Mouse (Mus musculus) intestine, embryonic 16.5 days (tissue): Measurements from ENCODE around the gene Clptm1. TPM values are rescaled to one million over a fixed set of nuclear protein-coding genes. Genes with fewer than 3 reads are reported as not detected.

ENCODE experiments used
- ATAC-seq: fragments of 200-750 bp; cut with Nextera tagmentation; 2 replicates; pipeline ENCODE4 v1.8.0; 2017; ENCODE audit warnings: moderate TSS enrichment, moderate library complexity
- H3K27ac ChIP-seq: fragments of 300-500 bp; sonication (generic); 2 replicates; pipeline ENCODE4 v1.5.1; 2014; ENCODE audit warnings: mild to moderate bottlenecking, low read length
- H3K27me3 ChIP-seq: fragments of 300-500 bp; sonication (generic); replicated peaks from 2 replicates; pipeline ENCODE4 v1.6.1; 2014; ENCODE audit warnings: low read length, control low read depth, mixed read lengths; ENCODE audit not compliant: control insufficient read depth, insufficient read depth
- H3K36me3 ChIP-seq: fragments of 300-500 bp; sonication (generic); 2 replicates; pipeline ENCODE4 v1.6.1; 2014; ENCODE audit warnings: low read length, control low read depth; ENCODE audit not compliant: control insufficient read depth, insufficient read depth
- H3K4me1 ChIP-seq: fragments of 300-500 bp; sonication (generic); 2 replicates; pipeline ENCODE4 v1.6.1; 2014; ENCODE audit warnings: low read length, control low read depth, mixed read lengths; ENCODE audit not compliant: control insufficient read depth, insufficient read depth
- H3K4me2 ChIP-seq: fragments of 300-500 bp; sonication (generic); 2 replicates; pipeline ENCODE4 v1.6.1; 2014; ENCODE audit warnings: low read depth, low read length, control low read depth
- H3K4me3 ChIP-seq: fragments of 300-500 bp; sonication (generic); 2 replicates; pipeline ENCODE4 v1.5.1; 2014; ENCODE audit warnings: mild to moderate bottlenecking, low read length
- H3K9ac ChIP-seq: fragments of 300-500 bp; sonication (generic); 2 replicates; pipeline ENCODE4 v1.6.1; 2014; ENCODE audit warnings: low read depth, low read length
- H3K9me3 ChIP-seq: fragments of 300-500 bp; sonication (generic); 2 replicates; pipeline ENCODE4 v1.6.1; 2016; ENCODE audit warnings: low read length, control low read depth; ENCODE audit not compliant: control insufficient read depth
- WGBS: fragments of 180-500 bp; shearing (Covaris S2); extraction: QIAGEN DNeasy Blood & Tissue Kit; methylation state at CpG from one replicate; pipeline ENCODE4 v1.1.7; 2014; 5-methylcytosine and 5-hydroxymethylcytosine counted together
- polyA plus RNA-seq: library from polyadenylated mRNA; unstranded; fragments of >200 nt; fragmentation: Nextera tagmentation; extraction: Ambion mirVana; gene quantifications from 2 replicates; pipeline ENCODE4 v1.2.1, GENCODE M21; 2015

Clptm1 gene
- polyA plus RNA-seq, 1 experiment from 2014 or later = 70.5 TPM

GRCm38 (mm10) chr7:19700299-19701068, 35.7 kb upstream of the Clptm1 start:
- Histone ChIP-seq H3K4me1 (peaks cover 38% of the 10 kb centered on the region), H3K4me3 (no peak overlapping the region), H3K4me2 (peak overlapping the region; percentile 30; the same call in 1 of the 2 replicates), H3K27ac (peak overlapping the region; percentile 83), H3K27me3 (no peaks in the 10 kb centered on the region), H3K9ac (peak overlapping the region; percentile 42; the same call in 1 of the 2 replicates), H3K9me3 (no peaks in the 10 kb centered on the region; the same call in 1 of the 2 replicates), H3K36me3 (peaks cover 8% of the 10 kb centered on the region; the same call in 1 of the 2 replicates)
- WGBS = 48% methylated on average over 12 of the region's 12 CpGs
- ATAC-seq = peak; percentile 57

GRCm38 (mm10) chr7:19699827-19700148, 35.0 kb upstream of the Clptm1 start:
- Histone ChIP-seq H3K4me1 (peaks cover 40% of the 10 kb centered on the region), H3K27me3 (no peaks in the 10 kb centered on the region), H3K9ac (no peak overlapping the region), H3K36me3 (peaks cover 8% of the 10 kb centered on the region; the same call in 1 of the 2 replicates), H3K9me3 (no peaks in the 10 kb centered on the region; the same call in 1 of the 2 replicates), H3K4me2 (no peak overlapping the region), H3K27ac (peak overlapping the region; percentile 83; the same call in 1 of the 2 replicates), H3K4me3 (no peak overlapping the region)
- 84% methylated on average over 4 of the region's 4 CpGs for WGBS
- no peak for ATAC-seq

- H3K27me3 ChIP-seq = no peaks in the 10 kb centered on the region
- ATAC-seq = no peak
- 5% methylated on average over 20 of the region's 20 CpGs for WGBS
- H3K36me3 ChIP-seq = peaks cover 8% of the 10 kb centered on the region; the same call in 1 of the 2 replicates
- peak within 1 kb of the TSS; percentile 83; the same call in 1 of the 2 replicates for H3K27ac ChIP-seq
- H3K9ac ChIP-seq = peak within 1 kb of the TSS; percentile 60
- H3K4me2 ChIP-seq = peak within 1 kb of the TSS; percentile 59
- no peaks in the 10 kb centered on the region; the same call in 1 of the 2 replicates for H3K9me3 ChIP-seq
- peak within 1 kb of the TSS; percentile 37 for H3K4me3 ChIP-seq
- peaks cover 45% of the 10 kb centered on the region for H3K4me1 ChIP-seq
Measured at GRCm38 (mm10) chr7:19698907-19699826, 34.3 kb upstream of the Clptm1 start, which contains the start of gene Apoe. Gene Apoe, minus strand, starts transcription at chr7:19699188.

GRCm38 (mm10) chr7:19697949-19698906, 33.4 kb upstream of the Clptm1 start:
- Histone ChIP-seq H3K9ac (peak overlapping the region; percentile 60), H3K27ac (no peak overlapping the region), H3K4me1 (peaks cover 54% of the 10 kb centered on the region), H3K36me3 (peaks cover 8% of the 10 kb centered on the region; the same call in 1 of the 2 replicates), H3K4me3 (peak overlapping the region; percentile 37), H3K9me3 (no peaks in the 10 kb centered on the region; the same call in 1 of the 2 replicates), H3K27me3 (no peaks in the 10 kb centered on the region), H3K4me2 (peak overlapping the region; percentile 59)
- no peak for ATAC-seq
- 5% methylated on average over 28 of the region's 28 CpGs for WGBS

GRCm38 (mm10) chr7:19696336-19696873, 31.6 kb upstream of the Clptm1 start:
- Histone ChIP-seq H3K4me3 (no peak overlapping the region), H3K27ac (no peak overlapping the region), H3K9ac (no peak overlapping the region), H3K27me3 (no peaks in the 10 kb centered on the region), H3K9me3 (no peaks in the 10 kb centered on the region; the same call in 1 of the 2 replicates), H3K4me2 (no peak overlapping the region), H3K4me1 (peaks cover 61% of the 10 kb centered on the region), H3K36me3 (0 out of 2 replicates have a peak, but pooled peaks cover 6% of the 10 kb centered on the region)
- WGBS = 93% methylated on average over 34 of the region's 34 CpGs
- no peak for ATAC-seq

GRCm38 (mm10) chr7:19695881-19696280, 31.0 kb upstream of the Clptm1 start:
- H3K27me3 ChIP-seq = no peaks in the 10 kb centered on the region
- no peaks in the 10 kb centered on the region; the same call in 1 of the 2 replicates for H3K9me3 ChIP-seq
- 79% methylated on average over 6 of the region's 6 CpGs for WGBS
- H3K4me1 ChIP-seq = peaks cover 58% of the 10 kb centered on the region
- no peak overlapping the region for H3K27ac ChIP-seq
- H3K4me2 ChIP-seq = no peak overlapping the region
- no peak overlapping the region for H3K9ac ChIP-seq
- no peak overlapping the region for H3K4me3 ChIP-seq
- no peak for ATAC-seq
- H3K36me3 ChIP-seq = 0 out of 2 replicates have a peak, but pooled peaks cover 4% of the 10 kb centered on the region

GRCm38 (mm10) chr7:19695213-19695594, 30.4 kb upstream of the Clptm1 start:
- Histone ChIP-seq H3K36me3 (0 out of 2 replicates have a peak, but pooled peaks cover 4% of the 10 kb centered on the region), H3K9ac (peak overlapping the region; percentile 35; the same call in 1 of the 2 replicates), H3K4me1 (peaks cover 51% of the 10 kb centered on the region), H3K27me3 (no peaks in the 10 kb centered on the region), H3K9me3 (no peaks in the 10 kb centered on the region; the same call in 1 of the 2 replicates), H3K4me2 (no peak overlapping the region), H3K4me3 (no peak overlapping the region), H3K27ac (peak overlapping the region; percentile 75)
- 27% methylated on average over 8 of the region's 8 CpGs for WGBS
- ATAC-seq = no peak
